In the genomic region with DNA sequence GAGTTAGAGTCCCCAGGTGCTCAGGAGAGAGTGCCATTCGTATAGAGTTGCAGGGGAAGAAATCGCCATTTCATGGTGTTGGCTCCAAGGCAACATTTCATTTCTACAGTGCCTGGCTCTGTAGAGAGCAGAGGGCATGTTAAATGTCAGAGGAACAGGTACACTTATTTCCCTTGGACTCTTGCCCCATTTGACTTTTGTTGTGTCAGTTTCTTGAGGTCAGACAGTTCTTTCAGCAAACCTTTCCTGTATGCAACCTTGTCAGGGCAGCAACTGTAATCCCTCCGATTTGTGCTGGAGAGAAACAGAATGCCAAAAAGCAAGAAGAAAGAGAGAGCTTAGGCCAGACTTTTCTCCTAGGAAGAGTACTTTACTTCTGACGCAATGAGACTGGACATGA, we compare ENCODE assay signal across 19 mouse cellular contexts.
A peak's percentile ranks its signal among the peaks of the same experiment; 100 is the strongest.
DNase-seq lines count a peak whose midpoint lies in the region; ATAC-seq lines count a peak whose summit lies in the region.
"Had no signal": no experiment of that assay in that cellular context is flagged by ENCODE, and none has a peak within 500 bp of the region (broad histone marks: within the 10 kb centered on the region; RNA-seq: fewer than 3 reads in every experiment).

No protein-coding gene starts in this region.

- no peaks in the 10 kb centered on the region for H3K9me3 ChIP-seq in kidney, embryonic 15.5 days (replicated peaks)
- H3K9me3 ChIP-seq: embryonic facial prominence, embryonic 10.5 days; embryonic facial prominence, embryonic 12.5 days; forebrain, embryonic 10.5 days; forebrain, embryonic 13.5 days; forebrain, embryonic 15.5 days had no signal

- H3K4me3 ChIP-seq in brown adipose tissue, adult 24 weeks (ENCODE audit: insufficient read depth, low read depth, low read length): no peak overlapping the region
- no peak overlapping the region for H3K4me3 ChIP-seq in kidney, embryonic 15.5 days (replicated peaks)
- H3K4me3 ChIP-seq: embryonic facial prominence, embryonic 10.5 days; embryonic facial prominence, embryonic 12.5 days; forebrain, embryonic 10.5 days; forebrain, embryonic 13.5 days; forebrain, embryonic 15.5 days had no signal

- no peak overlapping the region for H3K9ac ChIP-seq in kidney, embryonic 15.5 days
- H3K9ac ChIP-seq: embryonic facial prominence, embryonic 12.5 days; forebrain, embryonic 13.5 days; forebrain, embryonic 15.5 days; forebrain, postnatal 0 days had no signal

- H3K4me1 ChIP-seq in brown adipose tissue, adult 24 weeks (ENCODE audit: control insufficient read depth, insufficient read depth, insufficient read length, low read length): peaks cover 20% of the 10 kb centered on the region
- H3K4me1 ChIP-seq in kidney, embryonic 15.5 days: no peaks in the 10 kb centered on the region; the same call in 1 of the 2 replicates
- H3K4me1 ChIP-seq: embryonic facial prominence, embryonic 12.5 days; forebrain, embryonic 13.5 days; forebrain, embryonic 15.5 days had no signal

- no peaks in the 10 kb centered on the region for H3K27me3 ChIP-seq in kidney, embryonic 15.5 days
- H3K27me3 ChIP-seq: embryonic facial prominence, embryonic 12.5 days; forebrain, embryonic 13.5 days; forebrain, embryonic 15.5 days had no signal

- peak overlapping the region; percentile 76 for H3K27ac ChIP-seq in brown adipose tissue, adult 24 weeks (replicated peaks; ENCODE audit: low read depth, low read length)
- no peak overlapping the region for H3K27ac ChIP-seq in kidney, embryonic 15.5 days
- H3K27ac ChIP-seq: embryonic facial prominence, embryonic 12.5 days; forebrain, embryonic 10.5 days; forebrain, embryonic 13.5 days; forebrain, embryonic 15.5 days had no signal

- WGBS in kidney, embryonic 15.5 days: 85% methylated on average over 4 of the region's 4 CpGs

- no peaks in the 10 kb centered on the region for H3K36me3 ChIP-seq in kidney, embryonic 15.5 days
- H3K36me3 ChIP-seq: embryonic facial prominence, embryonic 10.5 days; embryonic facial prominence, embryonic 12.5 days; forebrain, embryonic 10.5 days; forebrain, embryonic 15.5 days had no signal

- DNase-seq in fat pad, adult 2 months (ENCODE audit: extremely low read depth, low read depth, low spot score): peak; percentile 86
- no peak for DNase-seq in thymus, postnatal 14 days
- DNase-seq: adrenal gland, adult 2 months; adrenal gland, postnatal 10 days; adrenal gland, postnatal 25 days; cerebellum, adult 11-12 months; cerebellum, adult 2 months; cerebellum, adult 9-10 months; cerebellum, postnatal 10 days; cerebellum, postnatal 25 days; forebrain, postnatal 0 days had no signal

- 0 out of 2 replicates have a peak, but pooled peaks have one; percentile 14 for ATAC-seq in megakaryocyte, adult 5-6 weeks (ENCODE audit: poor library complexity, severe bottlenecking)
- no peak for ATAC-seq in kidney, embryonic 15.5 days (replicated peaks; ENCODE audit: low FRiP score)
- ATAC-seq: forebrain, embryonic 13.5 days; forebrain, embryonic 15.5 days; forebrain, postnatal 0 days had no signal

- H3K4me2 ChIP-seq in kidney, embryonic 15.5 days: no peak overlapping the region
- H3K4me2 ChIP-seq: embryonic facial prominence, embryonic 12.5 days; forebrain, embryonic 13.5 days; forebrain, embryonic 15.5 days had no signal
